Mouse (Mus musculus) lung, adult 2 months (tissue): ENCODE measurements around the gene Cpa4.

ENCODE experiments used
- CTCF ChIP-seq: fragments of 200-500 bp; IDR thresholded peaks from 2 replicates; pipeline ENCODE4 v1.5.1; 2011; ENCODE audit warnings: mild to moderate bottlenecking, low read length, control low read depth; ENCODE audit not compliant: insufficient read depth
- POLR2A ChIP-seq: fragments of 200-500 bp; IDR thresholded peaks from 2 replicates; pipeline ENCODE4 v1.6.1; 2011; ENCODE audit warnings: low read depth, mild to moderate bottlenecking, control low read depth, low read length, borderline replicate concordance; ENCODE audit errors: extremely low read depth

DNA sequence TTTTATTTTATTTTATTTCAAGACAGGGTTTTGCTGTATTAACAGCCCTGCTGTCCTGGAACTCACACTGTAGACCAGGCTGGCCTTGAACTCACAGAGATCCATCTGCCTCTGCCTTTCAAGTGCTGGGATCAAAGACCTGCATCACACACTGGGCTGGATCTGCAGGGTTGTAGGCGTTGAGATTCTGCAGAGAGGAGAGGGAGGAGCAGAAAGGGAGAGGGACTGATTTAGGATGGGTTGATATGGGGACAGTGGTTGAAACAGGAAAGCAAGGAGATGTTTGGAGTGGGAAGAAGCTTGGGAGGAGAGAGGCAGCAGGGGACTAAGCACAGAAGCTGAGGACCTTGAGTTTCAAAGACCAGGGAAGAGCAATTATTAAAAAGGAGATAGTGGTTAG is 8.4 kb upstream of the Cpa4 start:
- TF ChIP-seq CTCF (no peak), POLR2A (no peak)
